Mouse (Mus musculus) right cerebral cortex, postnatal 4 days (tissue): ENCODE data around the gene Tmem190.
A peak's percentile ranks its signal among the peaks of the same experiment; 100 is the strongest.

ENCODE experiments used
- DNase-seq: peaks from one replicate; pipeline ENCODE4 v3.0.0-alpha.2; 2022

Gene Tmem190

GRCm38 (mm10) chr7:4782759-4783158, at the start of gene Tmem190, which contains the start of gene Il11:
Tmem190 (plus strand) TSS chr7:4782937.
Il11 (minus strand) TSS chr7:4782859.
- DNase-seq, result no peak

DNA sequence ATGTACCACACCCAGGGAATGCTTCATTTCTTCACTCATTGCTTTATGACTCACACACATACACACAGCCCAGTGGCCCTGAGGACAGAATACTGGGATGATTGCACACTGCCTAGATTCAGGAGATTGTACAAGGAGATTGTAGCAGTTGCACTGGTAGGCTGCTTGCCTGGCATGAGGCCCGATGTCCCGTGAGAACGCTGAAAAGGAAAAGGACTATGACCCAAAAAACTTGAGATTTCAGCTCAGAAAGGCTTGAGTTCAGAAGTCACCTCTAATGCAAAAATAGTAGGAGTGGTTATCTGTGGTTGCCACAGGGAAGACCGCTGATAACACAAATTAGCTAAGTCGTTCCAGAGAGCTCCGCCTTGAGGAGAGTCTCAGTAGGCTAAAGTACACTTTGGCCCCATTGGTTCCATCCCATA, 49.8 kb upstream of the Tmem190 start:
- DNase-seq, result no peak

DNA sequence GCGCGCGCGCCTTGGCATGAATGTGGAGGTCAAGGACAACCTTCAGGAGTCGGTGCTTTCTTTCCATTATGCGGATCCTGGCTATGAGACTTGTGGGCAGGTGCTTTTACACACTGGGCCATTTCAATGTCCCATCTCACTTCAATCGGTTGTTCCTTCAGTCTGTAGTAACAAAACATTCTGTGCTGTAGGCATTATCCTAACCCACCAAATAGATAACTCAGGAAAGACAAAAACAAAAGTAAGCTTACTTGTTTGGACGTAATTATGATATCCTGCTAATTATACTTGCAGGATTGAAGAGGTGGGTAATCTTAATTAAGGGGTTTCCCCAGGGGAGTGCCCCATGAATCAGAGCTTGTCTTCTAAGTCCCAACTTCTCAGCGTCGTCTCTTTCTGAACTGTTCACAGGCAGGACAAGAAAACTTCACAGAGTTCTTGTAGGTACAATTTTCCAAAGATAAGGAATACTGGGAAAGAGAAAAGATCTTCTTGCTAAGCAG, 43.6 kb upstream of the Tmem190 start:
- no peak for DNase-seq

- peak; percentile 90 for DNase-seq
These were observed 43.0 kb upstream of the Tmem190 start, which contains the start of gene Kmt5c for GRCm38 (mm10) chr7:4739544-4740275. Kmt5c (plus strand) TSS chr7:4740115.

GRCm38 (mm10) chr7:4740309-4740727, 42.4 kb upstream of the Tmem190 start:
- no peak for DNase-seq

GRCm38 (mm10) chr7:4741151-4741550, 41.6 kb upstream of the Tmem190 start:
- DNase-seq, result peak; percentile 29

DNA sequence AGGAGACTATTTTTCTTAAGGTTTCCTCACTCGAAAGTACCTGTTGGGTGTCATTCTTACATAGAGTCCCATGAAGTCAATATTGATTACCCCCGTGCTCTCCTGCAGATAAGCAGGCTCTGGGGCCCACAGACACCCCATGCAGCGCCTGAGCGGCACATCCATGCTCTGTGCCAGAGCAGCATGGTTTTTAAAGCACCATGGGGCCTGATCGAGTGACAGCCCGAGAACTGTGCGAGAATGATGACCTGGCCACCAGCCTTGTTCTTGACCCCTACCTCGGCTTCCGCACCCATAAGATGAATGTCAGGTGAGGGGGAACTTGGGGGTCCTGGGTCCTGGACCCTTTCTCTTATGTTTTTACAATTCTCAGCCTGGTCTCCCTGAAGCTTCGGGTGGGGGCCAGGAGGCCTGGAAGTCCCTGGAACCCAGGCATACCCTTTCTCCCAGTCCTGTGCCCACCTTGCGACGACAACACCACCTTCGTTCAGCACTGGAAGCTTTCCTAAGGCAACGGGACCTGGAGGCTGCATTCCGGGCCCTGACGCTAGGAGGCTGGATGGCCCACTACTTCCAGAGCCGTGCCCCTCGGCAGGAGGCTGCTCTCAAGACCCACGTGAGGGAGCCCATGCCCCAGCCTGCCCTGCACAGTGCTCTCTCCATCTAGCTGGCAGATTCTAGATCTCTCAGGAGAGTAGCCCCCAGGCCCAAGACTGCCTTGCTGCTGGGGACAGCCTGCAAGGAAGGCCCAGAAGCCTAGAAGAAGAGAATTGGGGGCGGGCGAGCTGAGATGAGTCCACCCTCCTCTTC, 40.9 kb upstream of the Tmem190 start:
- DNase-seq, result no peak

- no peak for DNase-seq
These were observed 40.3 kb upstream of the Tmem190 start for GRCm38 (mm10) chr7:4742482-4742819.

- no peak for DNase-seq
These were observed 39.4 kb upstream of the Tmem190 start for GRCm38 (mm10) chr7:4743354-4743753.

DNA sequence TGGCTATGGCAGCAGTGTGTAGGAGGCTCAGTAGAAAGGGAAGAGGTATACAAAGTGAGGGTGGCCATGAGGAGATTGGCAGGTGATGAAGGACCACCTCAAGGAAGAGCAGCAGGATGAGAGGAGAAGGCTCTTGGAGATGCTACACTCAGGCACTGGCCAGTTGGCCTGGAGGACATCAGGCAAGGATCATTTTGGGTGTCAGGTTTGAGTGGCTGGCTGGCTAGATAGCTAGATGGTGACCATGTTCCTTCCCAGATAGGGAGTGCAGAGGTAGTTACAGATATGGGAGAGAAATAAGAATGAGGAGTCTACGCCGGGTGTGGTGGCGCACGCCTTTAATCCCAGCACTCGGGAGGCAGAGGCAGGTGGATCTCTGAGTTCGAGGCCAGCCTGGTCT, 37.9 kb upstream of the Tmem190 start:
- no peak for DNase-seq

DNA sequence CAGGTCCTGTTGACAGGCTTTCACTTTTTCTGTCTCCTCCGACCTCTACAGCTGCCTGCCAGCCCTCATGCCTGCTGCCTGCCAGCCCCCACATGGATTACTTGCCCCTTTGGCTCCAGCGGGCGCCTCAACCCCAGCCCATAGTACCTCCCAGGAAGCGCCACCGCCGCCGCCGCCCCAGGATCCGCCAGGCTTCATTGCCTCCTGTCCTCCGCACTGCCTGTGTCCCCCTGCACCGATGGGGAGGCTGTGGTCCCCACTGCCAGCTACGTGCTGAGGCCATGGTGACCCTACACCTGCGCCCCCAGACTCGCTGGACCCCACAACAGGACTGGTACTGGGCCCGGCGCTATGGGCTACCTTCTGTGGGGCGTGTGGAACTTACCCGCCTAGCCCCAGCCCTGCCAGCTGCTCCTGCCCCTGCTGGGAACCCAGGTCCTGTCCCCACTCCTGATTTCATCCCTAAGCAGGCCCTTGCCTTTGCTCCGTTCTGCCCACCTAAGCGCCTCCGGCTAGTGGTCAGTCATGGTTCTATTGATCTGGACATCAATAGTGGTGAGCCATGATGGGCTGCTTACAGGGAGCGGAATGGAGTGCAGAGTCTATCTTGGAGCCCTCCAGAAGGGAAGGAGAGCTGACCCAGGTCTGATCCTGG, 36.3 kb upstream of the Tmem190 start:
- DNase-seq, result no peak

DNA sequence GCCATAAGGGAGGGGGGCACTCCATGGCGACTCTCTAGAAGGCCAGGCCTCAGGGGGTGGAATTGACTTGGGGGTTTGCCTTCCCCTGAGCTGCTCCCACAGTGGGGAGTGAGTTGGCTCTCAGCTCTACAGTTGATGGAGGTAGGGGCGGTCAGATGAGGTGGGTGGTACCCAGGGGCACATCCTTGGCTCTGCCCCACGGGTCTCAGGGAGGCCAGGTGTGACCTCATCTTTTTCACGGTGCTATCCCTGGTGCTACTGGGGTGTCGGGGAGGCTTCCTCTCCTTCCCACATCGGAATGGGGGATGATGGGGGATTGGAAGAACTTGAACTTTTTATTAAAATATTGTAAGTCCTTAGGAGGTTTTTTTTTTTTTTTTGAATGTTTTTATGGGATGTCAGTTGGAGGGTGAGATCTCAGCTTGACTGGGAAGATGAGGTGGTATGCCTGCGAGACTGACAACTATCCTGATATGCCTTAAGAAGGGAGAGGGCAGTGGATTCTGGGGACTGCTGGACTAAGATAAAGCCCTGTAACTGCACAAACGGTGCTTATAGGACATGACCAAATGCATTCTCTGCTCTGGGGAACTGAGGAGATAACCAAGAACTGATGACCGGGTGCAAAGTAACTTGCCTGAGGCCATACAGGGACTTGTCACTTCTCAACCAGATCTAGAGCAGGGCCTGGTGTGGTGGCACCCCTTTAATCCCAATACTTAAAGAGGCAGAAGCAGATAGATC, 35.4 kb upstream of the Tmem190 start:
- DNase-seq, result no peak

- no peak for DNase-seq
These were observed 34.4 kb upstream of the Tmem190 start for GRCm38 (mm10) chr7:4748321-4748720.

DNA sequence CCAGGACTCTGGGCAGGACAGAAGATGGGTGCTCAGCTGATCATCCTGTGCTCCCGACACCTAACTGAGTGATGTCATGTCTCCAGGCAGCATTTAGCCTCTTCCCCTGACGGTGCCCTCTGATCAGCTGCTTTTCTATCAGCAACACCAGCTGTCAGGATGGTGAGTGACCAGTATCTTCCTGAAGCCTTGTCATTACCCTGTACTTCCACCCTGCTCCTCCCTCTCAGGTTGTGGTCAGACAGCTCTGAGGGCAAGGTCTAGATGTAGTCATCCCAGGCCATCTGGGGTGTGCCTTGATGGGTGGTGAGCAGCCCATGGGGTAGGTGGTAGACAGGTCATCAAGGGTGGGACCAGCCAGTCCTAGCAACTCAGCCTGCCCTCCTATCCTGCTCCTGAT, 33.6 kb upstream of the Tmem190 start:
- no peak for DNase-seq

- peak; percentile 30 for DNase-seq
These were observed 30.5 kb upstream of the Tmem190 start for GRCm38 (mm10) chr7:4751971-4752820.

GRCm38 (mm10) chr7:4752821-4753570, 29.7 kb upstream of the Tmem190 start, which contains the start of gene Cox6b2:
Cox6b2 (minus strand) TSS chr7:4753094.
- peak; percentile 85 for DNase-seq

DNA sequence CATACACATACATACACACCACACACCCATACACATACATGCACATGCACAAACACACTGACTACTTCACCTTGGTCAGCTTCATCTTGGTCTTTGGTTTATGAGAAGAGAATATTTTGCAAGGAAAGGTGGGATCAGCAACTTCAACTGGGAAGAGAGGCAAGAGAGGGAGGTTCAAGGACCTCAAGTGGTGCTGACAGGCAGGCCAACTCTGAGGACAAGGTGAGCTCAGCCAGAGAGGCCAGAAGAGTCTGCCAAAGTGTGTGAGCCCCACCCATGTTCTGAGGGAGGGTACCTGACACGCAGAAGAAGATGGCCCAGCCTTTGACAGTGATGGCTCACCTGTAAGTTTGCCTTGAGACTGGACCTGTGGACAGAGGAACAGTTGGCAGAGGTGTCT, 23.1 kb upstream of the Tmem190 start:
- no peak for DNase-seq

- DNase-seq, result no peak
These were observed 17.6 kb upstream of the Tmem190 start for GRCm38 (mm10) chr7:4764946-4765710.

DNA sequence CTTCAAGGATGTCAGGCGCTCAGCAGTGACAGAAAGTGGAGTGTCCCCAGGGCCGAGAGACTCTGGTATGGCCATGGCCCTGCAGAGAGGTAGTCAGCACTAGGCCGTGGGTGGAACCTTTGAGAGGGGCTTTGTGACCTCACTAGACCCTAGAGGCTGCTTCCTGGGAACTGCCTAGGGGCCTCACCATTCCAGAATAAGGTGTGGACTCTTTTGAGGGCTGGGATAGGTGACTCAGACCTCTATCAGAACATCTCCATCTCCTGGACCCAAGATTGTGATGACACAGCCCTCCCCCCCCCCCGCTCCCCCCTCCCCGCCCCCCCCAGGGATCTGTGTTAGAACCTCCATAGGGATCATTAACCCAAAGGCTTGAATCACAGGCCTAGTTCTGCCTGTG, 11.5 kb upstream of the Tmem190 start, which contains the start of gene Fam71e2:
Gene Fam71e2, minus strand, starts transcription at position 101 of the 400 bp plus-strand sequence.
- DNase-seq, result no peak

- no peak for DNase-seq
These were observed 6.6 kb upstream of the Tmem190 start for GRCm38 (mm10) chr7:4776131-4776530.
